Mouse (Mus musculus) heart, postnatal 0 days (tissue): ENCODE data around the gene Tpmt.

ENCODE experiments used
- CTCF ChIP-seq: IDR thresholded peaks from 2 replicates; pipeline ENCODE4 v1.5.1; 2016; ENCODE audit warnings: antibody characterized with exemption, control low read depth, low read depth
- EP300 ChIP-seq: IDR thresholded peaks from 2 replicates; pipeline ENCODE4 v1.6.1; 2016; ENCODE audit warnings: antibody characterized with exemption, low read depth

GRCm38 (mm10) chr13:46975930-46976329 is 68.6 kb downstream of the Tpmt start:
- no peak for TF ChIP-seq EP300
- TF ChIP-seq CTCF, result no peak
